Mouse (Mus musculus) liver (tissue): ENCODE data around the gene Ccdc163.

Source experiments
- DNase-seq: peaks from one replicate; pipeline ENCODE4 v3.0.0-alpha.2; 2020; ENCODE audit warnings: mixed read lengths

The Ccdc163 gene

GRCm38 (mm10) chr4:116782171-116782570, 73.9 kb downstream of the Ccdc163 start:
- DNase-seq: no peak

- no peak for DNase-seq
These were observed 78.3 kb downstream of the Ccdc163 start for GRCm38 (mm10) chr4:116786587-116786986.

GRCm38 (mm10) chr4:116787985-116788760, 79.9 kb downstream of the Ccdc163 start:
- DNase-seq: no peak

- DNase-seq: peak; percentile 76
These were observed 80.6 kb downstream of the Ccdc163 start for GRCm38 (mm10) chr4:116788956-116789355.

- no peak for DNase-seq
These were observed 84.1 kb downstream of the Ccdc163 start for GRCm38 (mm10) chr4:116792453-116792852.

GRCm38 (mm10) chr4:116794273-116794672, 86.0 kb downstream of the Ccdc163 start:
- DNase-seq: no peak

GRCm38 (mm10) chr4:116796442-116797110, 88.3 kb downstream of the Ccdc163 start:
- no peak for DNase-seq

- DNase-seq: peak; percentile 40
These were observed 91.6 kb downstream of the Ccdc163 start for GRCm38 (mm10) chr4:116799901-116800300.
